Mouse (Mus musculus) liver, embryonic 14.5 days (tissue): Measurements from ENCODE around the gene Tmem39b.

Source experiments
- CTCF ChIP-seq: IDR thresholded peaks from 2 replicates; pipeline ENCODE4 v1.5.1; 2016; ENCODE audit warnings: antibody characterized with exemption, low read depth, control low read depth
- EP300 ChIP-seq: IDR thresholded peaks from 2 replicates; pipeline ENCODE4 v1.6.1; 2016; ENCODE audit warnings: antibody characterized with exemption, low read depth

DNA sequence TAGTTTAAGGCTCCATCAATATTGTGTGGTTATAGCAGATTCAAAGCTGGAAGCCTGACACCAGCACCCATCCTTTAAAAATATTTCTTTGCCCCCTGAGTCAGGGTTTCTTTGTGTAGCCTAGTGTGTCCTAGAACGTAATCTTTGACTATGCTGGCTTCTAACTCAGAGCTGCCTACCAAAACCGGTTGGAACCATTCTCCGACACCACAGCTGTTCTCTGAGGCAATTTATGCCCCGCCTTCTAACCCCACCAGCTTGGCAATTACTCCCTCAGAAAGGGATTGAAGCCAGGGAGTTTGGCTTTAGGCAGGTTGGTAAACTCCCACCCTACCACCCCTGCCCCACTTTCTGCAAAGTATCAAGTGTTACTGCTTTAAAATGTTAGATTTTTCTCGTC is 54.9 kb downstream of the Tmem39b start:
- TF ChIP-seq CTCF (no peak), EP300 (no peak)
